Comparison of ENCODE assay signal across 8 mouse cellular contexts in genomic region chr4:83323201-83323903, GRCm38 (mm10). TPM values are rescaled to one million over a fixed set of nuclear protein-coding genes. Genes with fewer than 3 reads are reported as not detected.
DNase-seq lines count a peak whose midpoint lies in the region; ATAC-seq and TF ChIP-seq lines count a peak whose summit lies in the region.

No protein-coding gene starts in this region.

- WGBS in embryonic facial prominence, embryonic 10.5 days, result 3% methylated on average over 48 of the region's 48 CpGs
- WGBS in limb, embryonic 15.5 days, result 2% methylated on average over 47 of the region's 48 CpGs
- WGBS in midbrain, embryonic 15.5 days, result 3% methylated on average over 48 of the region's 48 CpGs
- 4% methylated on average over 48 of the region's 48 CpGs for WGBS in spleen, adult 2 months

- no peak for TF ChIP-seq CTCF in spleen, adult 2 months (IDR thresholded peaks at IDR 0.05; ENCODE audit: extremely low read depth, insufficient read depth, insufficient read length, insufficient replicate concordance)

- H3K9ac ChIP-seq in limb, embryonic 15.5 days, result peak overlapping the region; percentile 57
- peak overlapping the region; percentile 44 for H3K9ac ChIP-seq in midbrain, embryonic 15.5 days

- no peak for TF ChIP-seq POLR2A in spleen, adult 2 months (IDR thresholded peaks at IDR 0.05; ENCODE audit: low read depth, low read length)

- H3K4me3 ChIP-seq in embryonic facial prominence, embryonic 10.5 days, result peak overlapping the region; percentile 82
- H3K4me3 ChIP-seq in limb, embryonic 15.5 days, result peak overlapping the region; percentile 72
- H3K4me3 ChIP-seq in midbrain, embryonic 15.5 days, result peak overlapping the region; percentile 74
- H3K4me3 ChIP-seq in spleen, adult 2 months (ENCODE audit: extremely low read depth, insufficient read depth, insufficient read length), result peak overlapping the region; percentile 91

- H3K27me3 ChIP-seq in embryonic facial prominence, embryonic 10.5 days (replicated peaks; ENCODE audit: low read depth, poor library complexity, severe bottlenecking), result peaks cover 29% of the 10 kb centered on the region
- H3K27me3 ChIP-seq in limb, embryonic 15.5 days, result peaks cover 4% of the 10 kb centered on the region; the same call in 1 of the 2 replicates
- no peaks in the 10 kb centered on the region; the same call in 1 of the 2 replicates for H3K27me3 ChIP-seq in midbrain, embryonic 15.5 days (replicated peaks)
- H3K27me3 ChIP-seq in spleen, adult 2 months (ENCODE audit: control insufficient read depth, insufficient read depth, low read length), result no peaks in the 10 kb centered on the region

- H3K36me3 ChIP-seq in embryonic facial prominence, embryonic 10.5 days (replicated peaks), result no peaks in the 10 kb centered on the region
- H3K36me3 ChIP-seq in limb, embryonic 15.5 days, result no peaks in the 10 kb centered on the region
- no peaks in the 10 kb centered on the region for H3K36me3 ChIP-seq in midbrain, embryonic 15.5 days (replicated peaks)
- no peaks in the 10 kb centered on the region for H3K36me3 ChIP-seq in spleen, adult 2 months (ENCODE audit: control insufficient read depth, insufficient read depth, low read length)

- peak; percentile 36 for DNase-seq in cerebellum, adult 11 months
- peak; percentile 89 for DNase-seq in embryonic facial prominence, embryonic 10.5 days (ENCODE audit: low spot score)
- DNase-seq in heart, adult 18-20 months, result peak; percentile 89
- peak; percentile 88 for DNase-seq in kidney, adult 18-20 months
- DNase-seq in spleen, adult 2 months (ENCODE audit: low read depth in 1 of 2, low spot score in 2 of 2), result peak; percentile 40 to 80

- no peak; the same call in none of the 2 replicates for ATAC-seq in cerebellum, adult (ENCODE audit: insufficient number of reproducible peaks, low FRiP score, low TSS enrichment)
- ATAC-seq in limb, embryonic 15.5 days (ENCODE audit: insufficient number of reproducible peaks, low FRiP score, low TSS enrichment, low read depth), result peak; percentile 7; the same call in 1 of the 2 replicates
- ATAC-seq in midbrain, embryonic 15.5 days (replicated peaks), result peak; percentile 74

- H3K4me1 ChIP-seq in embryonic facial prominence, embryonic 10.5 days, result peaks cover 22% of the 10 kb centered on the region
- H3K4me1 ChIP-seq in limb, embryonic 15.5 days, result 0 out of 2 replicates have a peak, but pooled peaks cover 8% of the 10 kb centered on the region
- peaks cover 12% of the 10 kb centered on the region; the same call in 1 of the 2 replicates for H3K4me1 ChIP-seq in midbrain, embryonic 15.5 days
- H3K4me1 ChIP-seq in spleen, adult 2 months (ENCODE audit: control insufficient read depth, insufficient read depth, insufficient read length), result peaks cover 4% of the 10 kb centered on the region; the same call in 1 of the 2 replicates

- peak overlapping the region; percentile 96 for H3K4me2 ChIP-seq in limb, embryonic 15.5 days
- H3K4me2 ChIP-seq in midbrain, embryonic 15.5 days, result peak overlapping the region; percentile 96

- H3K9me3 ChIP-seq in embryonic facial prominence, embryonic 10.5 days, result no peaks in the 10 kb centered on the region
- no peaks in the 10 kb centered on the region for H3K9me3 ChIP-seq in limb, embryonic 15.5 days
- no peaks in the 10 kb centered on the region for H3K9me3 ChIP-seq in midbrain, embryonic 15.5 days

- peak overlapping the region; percentile 70 for H3K27ac ChIP-seq in embryonic facial prominence, embryonic 10.5 days (replicated peaks)
- H3K27ac ChIP-seq in limb, embryonic 15.5 days, result peak overlapping the region; percentile 60
- no peak overlapping the region for H3K27ac ChIP-seq in midbrain, embryonic 15.5 days
- H3K27ac ChIP-seq in spleen, adult 2 months (ENCODE audit: insufficient read depth, low read length), result peak overlapping the region; percentile 79

RNA-seq across cellular contexts. Expression of gene Ttc39b, which starts 0.7 kb away (rescaled TPM):
- 1.6 and 2.4 TPM in 2 replicates for polyA plus RNA-seq in embryonic facial prominence, embryonic 10.5 days (2016; fragmentation: Nextera tagmentation; extraction: Ambion mirVana)
- 10 to 100 TPM; 14.8 to 20.9 TPM for total RNA-seq in heart, adult 18-20 months (2021)
- polyA plus RNA-seq in limb, embryonic 15.5 days (2015; fragmentation: Nextera tagmentation; extraction: Ambion mirVana), result 5.6 TPM in 2 replicates
- polyA plus RNA-seq in midbrain, embryonic 15.5 days (2015; fragmentation: Nextera tagmentation; extraction: Ambion mirVana), result 5.6 and 6.0 TPM in 2 replicates
- polyA plus RNA-seq in spleen, adult 2 months (2012; rRNA removed), result 4.0 and 4.1 TPM in 2 replicates

Comparison
In these comparisons a context has a peak if more than half of its experiments do, and no peak if none do; other contexts are left out.
1. DNase-seq: peak in every context shown above with its lines; median percentile 89 in embryonic facial prominence, embryonic 10.5 days; 89 in heart, adult 18-20 months; 88 in kidney, adult 18-20 months; 60 in spleen, adult 2 months; 36 in cerebellum, adult 11 months.